Mouse (Mus musculus) gastrocnemius, postnatal 10 days (tissue): ENCODE measurements at regions not wholly inside any gene's neighbourhood (a gene's known extent, or its start where the extent isn't known, plus 50 kb on each side); places are given as distances from the start of the nearest gene placed in this dataset.
"Not testable (repeated sequence)": the region's sequence is repeated elsewhere in the genome, so short reads cannot be mapped to it uniquely, and the experiment has no call there.

ENCODE experiments used
- DNase-seq: peaks from one replicate; pipeline ENCODE4 v3.0.0; 2021; ENCODE audit warnings: mixed read lengths

DNA sequence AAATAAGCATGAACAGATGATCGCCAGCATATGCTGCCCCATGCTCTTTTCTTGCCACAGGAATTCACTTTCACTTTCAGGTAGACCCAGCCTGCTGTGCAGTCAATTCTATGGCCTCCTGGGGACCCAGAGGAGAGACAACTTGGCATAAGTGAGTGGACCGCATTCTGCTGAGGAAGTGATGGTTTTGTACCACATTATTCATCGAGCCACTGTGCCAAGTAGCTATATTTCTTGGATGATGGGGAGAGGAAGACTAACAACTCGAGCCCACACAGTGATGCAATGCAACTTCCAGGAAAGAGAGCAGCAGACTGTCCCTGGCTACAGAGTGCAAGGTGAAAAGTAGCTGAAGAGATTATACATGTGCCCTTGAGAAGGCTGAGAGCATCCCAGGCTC is 515.8 kb upstream of the Kif18a start:
- DNase-seq, result no peak

DNA sequence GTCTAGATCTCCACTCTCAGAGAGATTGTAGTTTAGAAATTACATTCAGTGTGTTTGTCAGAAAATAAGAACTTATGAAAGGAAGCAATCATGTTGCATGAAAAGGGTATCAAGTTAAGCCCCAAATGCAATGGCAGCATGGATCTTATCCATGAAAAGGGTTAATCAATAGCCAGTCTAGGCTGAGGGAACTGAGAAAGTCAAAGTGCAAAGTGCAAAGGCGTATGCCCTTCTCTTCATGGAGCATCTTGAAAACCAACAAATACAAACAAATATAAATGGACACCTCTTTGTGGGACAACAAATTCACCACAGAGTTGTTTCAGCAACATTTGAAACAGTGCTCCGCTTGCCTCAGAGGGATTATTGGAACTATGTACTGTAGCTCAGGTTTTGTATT is 514.1 kb upstream of the Kif18a start:
- DNase-seq, result no peak

DNA sequence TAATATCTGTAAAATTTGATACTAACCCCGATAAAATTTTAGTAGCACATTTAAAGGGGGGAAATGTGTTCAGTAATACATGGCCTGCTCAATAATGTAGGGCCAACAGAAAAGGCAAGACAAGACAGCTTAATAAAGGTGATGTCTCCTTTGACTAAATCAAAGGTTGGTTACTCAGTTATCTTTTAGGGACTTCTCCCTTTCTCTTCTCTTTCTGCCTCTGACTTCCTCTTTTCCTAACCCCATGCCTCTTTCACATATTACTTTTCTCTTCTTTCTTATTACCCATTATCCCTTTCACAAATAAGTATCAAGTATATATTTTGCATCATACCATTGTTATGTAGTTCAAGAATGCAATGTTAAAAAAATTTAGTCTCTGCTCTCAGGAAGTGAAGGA is 510.2 kb upstream of the Kif18a start:
- no peak for DNase-seq

DNA sequence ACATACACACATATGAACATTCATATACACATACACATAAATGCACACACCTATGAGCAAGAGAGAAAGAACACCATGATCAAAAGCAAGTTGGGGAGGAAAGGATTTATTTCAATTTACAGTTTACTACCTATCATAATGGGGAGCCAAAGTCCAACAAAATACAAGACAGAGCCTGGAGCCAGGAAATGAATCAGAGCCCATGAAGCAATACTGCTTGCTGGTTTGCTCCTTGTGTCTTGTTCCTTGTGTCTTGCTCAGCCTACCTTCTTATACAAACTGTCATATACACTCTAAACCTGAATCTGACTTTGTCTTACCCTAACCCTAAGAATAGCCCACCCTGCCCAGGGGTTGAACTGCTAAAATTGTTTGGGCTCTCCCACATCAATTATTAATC is 497.1 kb upstream of the Kif18a start:
- DNase-seq, result no peak

DNA sequence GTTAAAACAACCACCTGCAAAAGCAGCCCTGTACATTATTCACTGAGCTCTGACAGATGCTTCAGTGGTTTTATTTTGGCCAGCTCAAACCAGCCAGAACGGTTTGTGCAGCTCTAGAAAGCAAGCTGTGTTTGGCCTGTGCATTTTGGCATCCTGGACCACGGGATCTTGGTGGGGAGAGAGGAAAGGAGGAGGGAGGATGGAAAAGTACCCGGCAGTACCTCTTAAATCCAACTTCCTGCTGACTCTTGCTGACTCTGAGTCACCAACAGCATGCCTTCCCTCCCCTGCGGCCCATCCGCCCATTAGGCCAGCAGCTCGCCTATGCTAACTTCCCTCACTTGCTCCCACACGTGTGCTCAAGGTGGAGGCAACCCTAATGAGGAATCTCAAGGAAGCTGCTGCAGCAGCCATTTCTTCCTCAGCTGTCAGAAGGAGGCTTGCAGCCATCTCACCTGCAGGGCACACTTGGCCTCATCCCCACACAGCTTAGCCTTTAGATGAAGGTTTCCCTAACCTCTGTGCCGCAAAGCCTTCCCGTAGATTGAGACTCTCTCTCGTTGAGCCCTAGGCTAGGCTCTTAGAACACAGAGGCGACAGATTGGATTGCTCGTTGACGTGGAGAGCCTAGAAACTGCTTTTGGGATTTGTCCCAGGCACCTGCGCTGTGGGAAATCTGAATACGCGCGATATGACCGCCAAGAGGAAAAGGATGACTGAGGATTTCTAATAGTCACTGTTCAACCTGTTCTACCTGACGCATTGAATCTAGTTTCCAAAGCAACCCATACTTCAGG is 495.2 kb upstream of the Kif18a start:
- no peak for DNase-seq

DNA sequence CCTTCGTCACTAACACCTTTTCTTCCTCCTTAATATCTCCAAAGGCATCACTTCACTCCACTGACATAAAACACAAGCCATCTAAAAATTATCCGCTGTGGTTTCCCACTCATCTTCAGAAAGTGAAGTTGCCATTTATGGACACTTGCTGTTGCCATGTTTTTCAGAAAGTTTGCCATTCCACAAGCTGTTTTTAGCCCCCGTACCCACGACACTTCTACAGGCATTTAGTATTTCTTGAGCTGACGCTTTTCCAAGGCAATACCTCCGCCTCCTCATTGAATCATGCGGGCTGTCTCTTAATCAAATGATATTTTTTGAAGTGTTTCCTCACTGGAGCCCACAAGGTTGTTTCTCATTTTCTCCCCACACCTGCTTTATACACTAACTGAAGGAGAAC is 491.4 kb upstream of the Kif18a start:
- no peak for DNase-seq

DNA sequence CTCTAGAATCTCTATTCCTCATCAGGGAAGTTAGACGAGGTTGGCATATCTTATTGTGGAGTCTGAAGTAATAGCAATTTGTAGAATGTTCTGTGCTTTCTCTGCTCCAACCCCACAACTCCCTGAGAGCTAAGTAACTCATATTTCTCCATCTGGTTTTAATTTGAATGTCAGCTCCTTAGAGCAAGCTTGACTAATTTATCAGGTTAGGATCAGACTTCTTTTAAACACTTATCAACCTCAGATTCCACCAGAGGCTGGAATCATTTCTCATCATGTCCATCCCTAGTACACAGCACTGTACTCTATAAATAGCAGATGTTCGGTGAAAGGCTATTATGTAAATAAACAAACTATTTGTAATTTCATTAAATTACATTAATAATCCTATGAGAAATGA is 485.4 kb upstream of the Kif18a start:
- no peak for DNase-seq

DNA sequence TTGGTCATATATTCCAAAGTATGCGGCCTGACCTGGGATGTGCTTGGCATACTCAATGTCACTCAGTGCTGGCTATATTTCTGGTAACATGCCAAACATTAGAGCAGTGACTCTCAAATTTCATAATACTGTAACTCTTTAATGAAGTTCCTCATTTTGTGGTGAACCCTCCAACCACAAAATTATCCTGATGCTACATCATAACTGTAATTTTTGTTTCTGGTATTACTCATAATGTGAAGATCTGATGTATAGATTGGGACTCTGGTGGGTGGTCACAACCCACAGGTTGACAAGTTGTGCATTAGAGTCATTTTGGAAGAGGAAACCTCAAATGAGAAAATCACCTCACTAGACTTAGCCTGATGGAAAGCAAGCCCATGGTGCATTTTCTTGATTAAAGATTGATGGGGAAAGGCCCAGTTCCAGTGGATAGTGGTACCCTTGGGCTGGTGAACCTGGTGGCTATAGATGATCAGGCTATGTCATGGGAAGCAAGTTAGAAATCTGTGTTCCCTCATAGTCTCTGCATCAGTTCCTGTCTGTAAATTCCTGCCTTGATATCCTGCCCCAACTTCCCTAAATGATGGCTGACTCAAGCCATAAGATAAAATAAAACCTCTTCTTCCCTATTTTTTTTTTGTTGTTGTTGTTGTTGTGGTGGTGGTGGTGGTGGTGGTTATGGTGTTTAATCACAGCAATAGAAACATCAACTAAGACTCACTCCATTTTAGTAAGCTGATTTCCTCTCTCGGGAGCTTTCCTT is 483.5 kb upstream of the Kif18a start:
- DNase-seq, result no peak

DNA sequence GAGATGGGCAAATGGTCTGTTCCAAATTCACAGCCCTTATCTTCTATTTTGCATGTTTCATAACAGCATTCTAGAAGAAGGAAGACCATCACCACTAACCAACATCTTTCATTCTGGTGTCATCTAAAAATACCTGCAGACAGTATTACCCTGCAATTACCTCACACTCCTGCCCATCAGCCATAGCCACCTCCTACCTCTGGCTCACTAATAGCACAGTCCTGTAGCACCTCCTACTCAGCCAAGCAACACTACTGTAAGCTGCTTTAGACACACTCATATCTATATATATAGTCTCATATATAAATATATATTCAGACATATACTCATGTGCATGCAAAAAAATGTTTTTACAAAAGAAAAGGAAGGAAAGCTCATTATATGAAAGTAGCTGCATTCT is 468.2 kb upstream of the Kif18a start:
- no peak for DNase-seq

DNA sequence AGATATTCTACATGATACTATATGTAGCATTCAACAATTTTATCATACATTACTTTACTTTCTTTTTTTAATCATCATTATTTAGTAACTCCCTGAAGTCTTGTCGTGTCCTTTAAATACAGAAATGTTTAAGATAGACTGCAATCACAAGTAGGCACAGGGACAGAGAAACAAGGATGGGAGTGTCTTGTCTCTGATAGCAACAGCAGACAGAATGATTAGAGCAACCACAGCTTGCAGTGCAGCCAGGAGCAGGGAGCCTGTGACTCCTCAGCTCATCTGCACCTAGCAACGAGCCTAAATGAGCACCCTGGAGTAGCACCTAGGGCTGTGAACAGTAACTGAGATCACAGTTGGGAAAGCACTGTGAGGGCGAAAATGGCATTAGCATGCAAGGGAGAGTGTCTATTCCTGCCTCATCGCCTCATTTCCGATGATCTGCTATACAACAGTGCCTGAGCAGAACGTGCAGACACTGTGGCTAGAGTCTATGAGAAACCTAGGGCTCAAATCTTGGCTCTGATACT is 467.4 kb upstream of the Kif18a start:
- DNase-seq, result no peak

DNA sequence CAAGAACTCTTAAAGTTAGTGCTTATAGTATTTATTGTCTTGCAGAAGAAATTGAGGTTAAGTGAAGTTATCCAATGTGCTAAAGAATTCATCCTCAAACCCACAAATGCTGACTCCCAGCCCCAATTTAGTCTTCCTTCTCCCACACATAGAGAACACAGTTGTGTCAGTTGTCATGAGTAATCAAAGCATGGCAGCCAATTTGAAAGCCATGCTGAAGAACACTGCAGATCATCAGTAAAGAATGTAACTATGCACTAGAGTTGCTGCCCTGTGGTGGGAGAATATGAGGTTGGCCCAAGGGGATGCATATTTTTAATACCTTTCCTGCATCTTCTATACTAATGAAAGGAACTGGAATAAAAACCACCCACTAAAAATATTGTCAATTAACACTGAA is 464.0 kb upstream of the Kif18a start:
- no peak for DNase-seq

DNA sequence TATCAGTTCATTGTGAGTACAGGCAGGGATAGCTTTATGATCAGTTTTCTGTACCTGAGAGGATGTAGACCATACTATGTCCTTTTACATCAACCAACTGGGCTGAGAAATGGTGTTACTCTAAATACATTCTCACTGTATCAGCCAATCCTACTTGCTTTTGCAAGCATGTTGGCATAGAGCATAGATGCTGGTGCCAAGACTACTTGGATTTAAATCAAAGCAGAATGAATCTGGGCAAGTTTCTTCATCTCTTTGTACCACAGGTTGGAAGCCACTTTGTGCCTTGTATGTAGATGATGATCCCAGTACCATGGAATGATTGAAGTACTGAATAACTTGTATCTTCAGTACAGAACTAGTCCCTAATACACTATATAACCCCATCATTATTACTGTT is 456.5 kb upstream of the Kif18a start:
- DNase-seq, result no peak

DNA sequence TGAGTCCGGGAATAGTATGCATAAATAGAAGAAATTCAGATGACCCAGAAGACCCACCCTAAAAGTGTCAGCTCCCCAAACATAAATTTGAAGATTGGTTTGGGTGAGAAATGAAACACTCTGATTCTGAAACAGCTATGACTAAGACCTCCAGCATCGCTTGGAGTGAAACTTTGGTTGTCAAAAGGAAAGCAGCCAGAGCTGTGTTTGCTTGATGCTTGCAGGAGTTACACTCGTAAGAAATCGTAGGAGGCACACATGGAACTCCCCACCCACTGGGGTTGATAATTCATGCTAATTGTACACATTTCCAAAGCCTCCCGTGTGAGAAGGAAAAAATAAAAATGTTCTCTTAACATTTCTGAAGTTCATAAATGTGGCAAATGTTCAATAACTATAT is 454.6 kb upstream of the Kif18a start:
- no peak for DNase-seq

DNA sequence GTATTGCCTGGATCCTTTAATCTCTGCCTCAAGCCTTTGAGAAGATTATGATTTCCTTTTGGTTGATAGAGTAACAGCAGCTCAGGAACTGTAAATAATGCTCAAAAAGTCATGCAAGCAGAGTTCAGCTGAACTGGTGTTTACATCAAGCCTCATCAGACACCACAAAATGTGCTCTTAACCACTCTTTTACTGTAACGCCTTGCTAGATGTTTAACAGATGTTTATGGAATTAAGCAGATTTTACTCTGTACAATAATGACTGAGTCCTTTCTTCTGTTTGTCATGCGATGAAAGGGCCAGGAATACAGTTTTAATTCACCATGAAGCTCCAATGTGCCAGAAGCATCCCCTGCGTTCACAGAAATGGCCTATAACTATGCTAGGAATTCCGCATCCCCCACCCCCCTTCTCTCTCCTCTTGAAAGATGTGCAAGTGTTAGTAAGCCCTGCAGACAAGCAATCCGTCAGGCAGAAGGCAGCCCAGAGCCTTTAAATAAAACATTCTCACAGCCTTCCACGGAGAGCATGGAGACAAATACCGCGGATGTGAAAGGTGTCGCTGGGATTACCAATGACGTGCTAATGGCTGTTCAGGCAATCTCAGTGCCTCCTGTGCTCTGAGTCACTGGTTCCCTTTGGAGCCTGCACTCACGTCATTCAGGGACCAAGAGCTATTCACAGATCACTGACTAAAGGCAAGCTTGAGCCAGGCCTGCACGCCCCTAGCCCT is 453.3 kb upstream of the Kif18a start:
- DNase-seq, result no peak

DNA sequence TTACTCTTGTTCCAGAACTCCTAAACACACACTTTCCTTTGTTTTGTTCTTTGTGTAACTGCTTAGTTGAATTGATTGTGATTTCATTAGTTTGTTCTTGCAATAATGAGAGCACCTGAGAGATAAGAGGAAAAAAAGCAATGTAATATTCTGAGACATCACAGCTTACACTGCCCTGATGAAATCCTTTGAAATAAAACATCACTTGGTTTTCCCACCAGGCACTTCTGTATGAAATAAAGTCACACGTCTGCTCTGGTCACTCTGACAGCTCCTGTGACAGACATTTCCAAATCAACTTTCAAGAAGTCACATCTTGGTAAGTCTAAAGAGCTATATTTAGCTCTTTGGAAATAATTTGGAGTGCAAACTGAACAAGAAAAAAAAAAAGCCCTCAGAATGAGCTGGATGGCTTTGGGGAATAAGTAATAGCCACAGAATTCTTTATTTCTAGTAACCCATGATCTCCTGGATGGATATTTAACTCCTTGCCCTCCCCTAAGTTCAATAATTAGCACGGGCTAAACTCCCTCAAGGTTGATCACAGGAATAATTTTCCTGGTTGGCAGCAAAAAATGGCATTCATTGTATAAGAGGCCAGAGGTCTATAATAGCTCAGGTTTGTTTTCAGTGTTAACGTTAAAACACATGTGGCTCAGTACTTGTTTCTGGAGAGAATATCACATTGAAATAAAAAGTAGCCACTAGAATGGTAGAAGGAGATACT is 452.4 kb upstream of the Kif18a start:
- DNase-seq, result no peak

DNA sequence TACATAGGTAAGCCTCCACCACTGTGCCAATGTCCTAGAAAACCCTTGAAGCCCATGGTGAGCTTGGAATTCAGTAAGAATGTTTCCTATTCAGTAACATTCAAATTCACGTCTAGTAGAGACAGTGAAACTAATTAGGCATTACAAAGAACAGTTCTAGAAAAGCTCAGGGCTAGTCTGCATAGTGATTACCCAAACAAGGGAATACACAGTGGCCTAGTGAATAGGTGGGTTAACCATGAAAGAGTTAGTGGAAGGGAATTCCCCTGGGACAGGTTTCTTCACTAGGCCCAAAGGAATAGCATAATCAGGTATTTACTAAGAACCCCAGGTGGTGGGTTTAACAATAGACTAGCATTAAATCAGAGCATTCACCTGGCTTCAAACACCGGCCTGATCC is 436.7 kb upstream of the Kif18a start:
- not testable (repeated sequence) for DNase-seq

DNA sequence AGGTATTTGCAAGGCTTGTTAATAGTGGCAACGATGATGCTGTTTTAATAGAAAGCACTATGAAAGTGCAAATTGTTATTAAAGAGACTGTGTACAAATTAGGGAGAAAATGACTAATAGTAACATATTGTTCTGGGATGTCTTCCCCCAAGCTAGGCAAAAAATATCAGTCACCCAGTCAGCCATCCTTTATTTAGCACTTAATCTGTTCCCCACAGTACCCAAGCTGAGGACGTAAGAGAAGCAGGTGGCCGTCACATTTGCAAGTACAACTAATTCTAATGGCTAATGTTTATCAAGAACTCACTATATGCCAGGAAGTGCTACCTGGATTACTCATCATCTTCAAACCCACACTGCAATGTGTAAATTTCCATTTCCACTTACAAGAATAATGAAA is 432.5 kb upstream of the Kif18a start:
- DNase-seq, result no peak

DNA sequence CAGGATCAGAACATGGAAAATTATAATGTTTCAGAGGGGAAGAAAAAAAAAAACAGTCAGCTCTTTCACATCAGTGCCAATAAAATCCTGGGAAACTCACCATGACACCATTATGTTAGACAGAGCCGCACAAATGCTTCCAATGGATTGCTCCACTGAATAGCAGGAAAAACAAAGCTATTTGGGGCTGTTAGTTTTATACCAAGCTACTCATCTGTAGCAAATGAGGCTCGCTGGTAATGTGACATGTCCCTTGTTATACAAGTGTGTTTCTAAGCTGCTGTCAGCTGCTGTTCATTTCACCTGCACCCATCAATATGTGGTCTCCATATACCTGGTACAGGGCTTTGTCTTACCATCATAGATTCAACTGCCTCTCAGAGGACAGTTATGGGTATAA is 426.1 kb upstream of the Kif18a start:
- DNase-seq, result no peak

DNA sequence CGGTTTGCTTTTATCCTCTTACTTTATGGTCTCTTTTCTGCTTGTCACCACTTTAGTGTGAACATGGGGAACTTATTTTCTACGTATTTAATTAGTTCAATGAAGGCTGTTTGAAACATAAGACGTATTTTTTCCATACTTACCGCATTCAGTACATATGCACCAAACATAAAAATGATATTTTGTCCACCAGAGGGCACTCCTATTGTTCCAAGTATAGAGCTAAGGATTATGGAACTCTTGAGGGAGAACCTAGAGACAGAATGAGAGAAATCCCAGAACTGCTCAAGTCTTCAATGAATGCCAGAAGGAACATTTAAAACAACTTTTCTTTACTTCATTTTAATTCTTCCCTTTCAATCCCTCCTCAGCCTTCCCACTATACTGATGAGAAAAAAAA is 403.4 kb upstream of the Kif18a start:
- DNase-seq, result no peak

DNA sequence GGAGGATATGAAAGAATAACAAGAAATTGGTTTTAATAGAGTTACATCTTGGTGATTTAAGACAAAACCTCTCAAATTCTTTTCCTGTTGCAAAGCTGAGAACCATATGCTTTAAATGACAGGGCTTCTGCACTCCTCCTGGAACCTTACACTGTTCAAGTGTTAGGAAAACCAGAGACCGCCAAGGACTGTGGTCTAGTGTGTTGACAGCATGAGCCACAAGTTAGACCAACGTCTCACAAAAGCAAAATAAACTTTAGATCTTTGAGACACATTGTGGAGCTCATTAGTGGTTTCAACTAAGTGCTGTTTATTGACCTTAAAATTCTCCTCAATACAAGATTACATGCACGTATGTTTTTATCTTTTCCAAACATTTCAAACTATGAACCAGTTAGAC is 402.9 kb upstream of the Kif18a start:
- no peak for DNase-seq

DNA sequence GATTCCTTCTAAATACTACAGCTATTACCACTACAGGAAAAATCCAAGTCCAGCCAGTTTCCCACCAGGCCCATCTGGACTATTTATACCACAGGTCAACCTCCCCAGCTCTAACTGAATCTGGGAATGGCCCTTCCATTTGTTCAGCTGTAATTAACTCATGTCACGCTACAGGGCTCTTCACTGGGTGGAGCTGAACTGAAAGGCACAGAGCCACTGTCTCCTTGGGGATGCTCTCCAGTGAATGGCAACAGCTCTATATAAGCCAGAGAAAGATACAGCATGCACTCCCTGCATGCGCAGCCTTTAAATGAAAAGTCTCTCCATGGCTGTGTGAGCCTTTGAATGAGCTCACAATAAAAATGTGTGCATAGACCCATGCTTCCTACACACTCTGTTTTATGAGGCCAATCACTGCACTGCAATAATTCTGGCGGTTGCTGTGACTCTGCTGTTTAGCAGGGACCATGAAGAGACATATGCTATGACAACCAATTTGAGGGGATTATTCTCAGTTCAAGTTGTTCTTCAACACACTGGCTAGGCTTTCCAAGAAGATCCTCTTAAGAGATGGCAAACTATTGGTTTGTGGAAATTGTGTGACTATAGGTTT is 376.3 kb upstream of the Kif18a start:
- DNase-seq, result no peak

DNA sequence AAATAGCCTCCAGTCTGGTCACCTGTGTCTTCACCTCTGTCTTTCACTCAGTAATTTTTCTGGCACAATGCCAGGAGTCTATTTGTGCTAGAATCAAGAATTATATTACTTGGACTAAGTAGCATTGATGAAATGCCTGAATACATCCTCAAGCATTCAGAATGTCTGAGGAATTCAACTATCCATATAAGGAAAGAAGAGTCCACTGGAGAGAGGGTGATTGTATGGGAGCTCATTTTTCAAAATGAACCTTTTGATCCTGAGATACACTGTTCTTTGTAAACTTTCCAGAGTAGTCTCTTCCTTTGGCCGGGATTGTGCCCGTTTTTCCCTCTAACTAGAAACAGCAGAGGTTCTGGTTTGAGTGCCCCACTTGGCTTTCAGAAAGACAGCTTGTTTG is 367.0 kb upstream of the Kif18a start:
- no peak for DNase-seq
